Mouse (Mus musculus) bone marrow macrophage, adult 2 months (primary cell): ENCODE results near the gene Gabrb1.

Source experiments
- CTCF ChIP-seq: IDR thresholded peaks from 2 replicates; pipeline ENCODE4 v1.5.1; 2012; ENCODE audit warnings: low read depth, mild to moderate bottlenecking, low read length, moderate library complexity
- POLR2A ChIP-seq: IDR thresholded peaks from 2 replicates; pipeline ENCODE4 v1.6.1; 2012; ENCODE audit warnings: mild to moderate bottlenecking, low read depth, low read length, borderline replicate concordance

DNA sequence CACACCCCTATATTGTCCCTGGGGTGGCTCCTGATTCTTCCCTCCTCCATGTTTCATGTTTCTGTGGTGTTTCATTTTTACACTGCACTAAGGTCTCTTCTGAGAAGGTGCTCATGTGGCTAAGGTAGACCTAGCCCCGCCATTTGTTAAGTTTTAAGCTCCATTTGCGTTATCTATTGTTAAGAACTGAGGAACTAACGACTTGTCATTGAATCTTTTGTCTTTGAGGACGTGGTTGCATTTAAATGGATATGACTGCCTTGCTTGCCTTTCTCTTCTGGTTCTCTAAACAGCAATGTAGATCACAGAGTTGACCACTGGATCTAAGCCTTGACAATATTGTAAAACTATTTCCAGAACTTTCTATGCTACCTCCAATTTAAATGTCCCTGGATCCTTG is 265.7 kb downstream of the Gabrb1 start:
- TF ChIP-seq POLR2A: no peak
- TF ChIP-seq CTCF: no peak
